Mouse (Mus musculus): ENCODE results near the gene Rfng. TPM values are rescaled to one million over a fixed set of nuclear protein-coding genes. Genes with fewer than 3 reads are reported as not detected.
A peak's percentile ranks its signal among the peaks of the same experiment; 100 is the strongest.
"Not testable (repeated sequence)": the region's sequence is repeated elsewhere in the genome, so short reads cannot be mapped to it uniquely, and the experiment has no call there.

Rfng gene
- total RNA-seq, 1 experiment from 2014 or later, result 21.3 TPM

GRCm38 (mm10) chr11:120773463-120774190, 10.4 kb downstream of the Rfng start:
- no peak for DNase-seq

DNA sequence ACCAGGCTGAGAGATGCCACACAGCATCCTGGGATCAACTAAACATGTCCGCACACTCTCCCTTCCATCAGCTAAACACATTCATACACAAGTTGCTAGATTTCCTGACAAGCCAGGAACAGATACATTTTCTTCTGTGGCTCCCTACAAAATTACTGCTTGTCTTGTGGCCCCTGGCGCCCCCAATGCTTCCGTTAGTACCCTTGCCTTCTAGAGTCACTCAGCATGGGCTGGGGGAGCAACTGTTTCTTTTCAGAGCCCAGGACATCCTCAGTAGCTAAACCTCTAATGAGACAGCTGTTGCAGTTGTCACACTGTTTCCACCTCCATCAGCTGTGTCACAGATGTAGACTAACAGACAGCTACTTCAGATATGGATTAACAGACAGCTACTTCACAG, 11.3 kb downstream of the Rfng start:
- DNase-seq, result no peak

DNA sequence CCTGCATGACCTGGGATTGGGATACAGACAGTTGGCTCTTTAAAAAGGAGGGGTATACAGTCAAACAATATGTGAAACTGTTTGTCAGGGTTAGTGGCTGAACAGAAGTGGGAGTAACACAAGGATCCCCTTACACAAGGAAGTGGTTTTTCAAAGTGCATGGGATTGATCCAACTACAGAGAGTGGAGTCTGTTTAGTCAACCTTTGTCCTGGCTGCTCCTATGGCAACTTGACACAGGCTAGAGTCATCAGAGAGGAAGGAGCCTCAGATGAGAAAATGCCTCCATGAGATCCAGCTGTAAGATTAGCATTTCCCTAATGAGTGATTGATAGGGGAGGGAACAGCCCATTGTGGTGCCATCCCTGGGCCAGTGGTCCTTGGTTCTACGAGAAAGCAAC, 15.8 kb downstream of the Rfng start:
- DNase-seq, result no peak

- not testable (repeated sequence) for DNase-seq
These were observed 17.0 kb downstream of the Rfng start for GRCm38 (mm10) chr11:120767023-120767422.

GRCm38 (mm10) chr11:120763121-120763999, 20.6 kb downstream of the Rfng start:
- not testable (repeated sequence) for DNase-seq

DNA sequence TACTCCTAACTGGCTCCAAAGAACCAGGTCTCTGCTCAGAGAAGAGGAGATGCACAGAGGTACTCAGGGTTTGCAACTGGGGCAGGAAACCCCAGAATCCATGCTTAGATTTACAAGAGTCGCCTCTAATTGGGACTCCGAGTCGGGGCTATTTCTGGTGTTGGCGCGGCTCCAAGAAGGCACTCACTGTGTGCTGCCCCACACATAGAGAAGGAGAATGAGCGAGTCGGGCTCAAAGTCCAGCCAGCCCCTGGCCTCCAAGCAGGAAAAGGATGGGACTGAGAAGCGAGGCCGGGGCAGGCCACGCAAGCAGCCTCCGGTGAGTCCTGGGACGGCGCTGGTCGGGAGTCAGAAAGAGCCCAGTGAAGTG, 21.4 kb downstream of the Rfng start, which contains the start of gene Hmga1b:
Gene Hmga1b (plus strand): TSS at position 123 of the 370 bp plus-strand sequence.
- not testable (repeated sequence) for DNase-seq

DNA sequence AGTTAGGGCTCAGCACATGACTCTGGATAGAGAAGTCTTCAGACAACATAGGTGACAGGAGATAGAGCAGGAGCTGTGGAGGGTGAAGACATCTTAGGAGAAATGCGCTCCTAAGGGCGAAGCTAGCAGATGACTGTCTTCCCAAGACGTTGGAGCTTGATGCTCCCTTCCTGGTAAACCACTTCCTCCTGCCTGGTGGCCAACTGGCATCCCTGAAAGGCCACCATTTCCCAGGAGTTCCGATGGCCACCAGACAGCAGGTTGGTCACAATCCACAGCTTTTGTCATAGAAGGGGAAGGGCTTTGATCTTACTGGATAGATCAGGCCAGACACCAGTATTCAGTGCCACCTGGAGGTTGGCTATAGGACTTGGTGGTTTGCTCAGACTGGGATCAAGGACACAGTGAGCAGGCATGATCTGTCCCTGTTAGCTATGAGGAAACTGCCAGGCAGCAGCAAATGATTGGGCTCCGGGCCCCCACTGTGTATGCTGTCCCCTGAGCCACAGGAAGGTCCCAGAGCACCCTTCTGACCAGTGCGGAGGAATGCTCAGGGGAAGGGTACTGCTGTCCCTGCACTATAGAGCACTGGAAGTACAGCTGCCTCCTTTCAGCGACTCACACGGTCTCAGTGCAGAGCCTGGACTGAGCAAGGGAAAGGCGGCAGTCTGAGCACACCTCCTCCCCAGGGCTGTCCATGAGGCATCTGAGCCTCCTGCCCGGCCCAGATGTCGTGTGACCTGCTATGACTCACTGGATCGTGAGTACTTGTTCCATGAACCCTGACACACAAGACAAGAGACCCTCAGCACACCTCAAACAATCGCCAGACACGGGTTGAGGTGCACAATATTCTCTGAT, 22.0 kb downstream of the Rfng start:
- DNase-seq, result no peak

DNA sequence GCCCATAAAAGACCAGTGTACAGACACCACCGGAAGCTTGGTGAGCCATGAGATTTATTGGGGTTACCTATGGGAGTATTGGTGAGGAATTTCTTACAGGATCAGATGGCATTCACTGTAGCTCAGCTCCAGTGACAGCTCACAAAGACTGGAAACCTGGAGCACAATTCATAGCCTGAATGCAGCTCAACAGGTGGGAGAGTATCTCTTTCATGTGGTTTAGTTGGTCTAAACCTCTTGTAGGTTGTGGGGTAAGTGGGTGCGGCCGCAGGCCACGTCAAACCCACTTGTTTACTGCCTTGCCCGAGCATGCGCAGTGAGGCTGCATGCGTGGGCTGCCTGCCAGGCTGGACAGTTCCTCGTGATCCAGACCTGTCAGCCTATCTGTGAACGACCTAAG, 23.8 kb downstream of the Rfng start:
- no peak for DNase-seq

DNA sequence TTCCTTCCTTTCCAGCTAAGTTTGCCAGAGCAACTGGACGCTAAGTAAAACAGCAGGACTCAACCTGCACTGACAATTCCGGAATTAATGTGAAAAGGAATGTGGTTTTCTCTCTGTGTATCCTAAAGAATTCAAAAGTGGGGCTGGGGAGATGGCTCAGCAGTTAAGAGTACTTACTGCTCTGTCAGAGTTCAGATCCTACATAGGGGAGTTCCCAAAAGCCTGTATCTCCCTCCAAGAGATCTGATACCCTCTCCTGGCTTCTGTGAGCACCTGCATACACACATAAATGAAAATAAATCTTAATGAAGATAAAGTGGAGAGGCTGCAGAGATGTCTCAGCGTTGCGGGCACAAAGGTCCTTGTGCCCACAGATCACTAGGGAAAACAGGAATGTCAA, 32.4 kb downstream of the Rfng start:
- no peak for DNase-seq

DNA sequence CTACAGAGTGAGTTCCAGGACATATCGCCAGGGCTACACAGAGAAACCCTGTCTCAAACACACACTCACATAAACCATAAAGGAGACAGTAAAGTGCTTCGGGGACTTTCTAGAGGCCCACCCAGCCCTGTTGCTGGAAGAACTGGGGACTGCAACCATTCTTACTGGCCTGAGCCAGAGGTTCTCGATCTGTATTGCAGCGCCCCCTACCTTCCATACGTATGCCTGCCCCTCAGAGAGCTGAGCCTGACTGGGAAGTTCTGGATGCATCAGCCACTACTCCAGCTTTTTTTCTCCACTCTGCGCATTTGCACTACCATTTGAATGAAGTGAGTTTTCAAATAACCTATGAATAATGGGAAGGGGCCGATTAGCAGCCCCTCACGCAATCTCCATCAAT, 34.6 kb downstream of the Rfng start:
- DNase-seq, result no peak

GRCm38 (mm10) chr11:120747974-120748373, 36.0 kb downstream of the Rfng start:
- no peak for DNase-seq

- no peak for DNase-seq
These were observed 39.8 kb downstream of the Rfng start for GRCm38 (mm10) chr11:120744121-120744701.

DNA sequence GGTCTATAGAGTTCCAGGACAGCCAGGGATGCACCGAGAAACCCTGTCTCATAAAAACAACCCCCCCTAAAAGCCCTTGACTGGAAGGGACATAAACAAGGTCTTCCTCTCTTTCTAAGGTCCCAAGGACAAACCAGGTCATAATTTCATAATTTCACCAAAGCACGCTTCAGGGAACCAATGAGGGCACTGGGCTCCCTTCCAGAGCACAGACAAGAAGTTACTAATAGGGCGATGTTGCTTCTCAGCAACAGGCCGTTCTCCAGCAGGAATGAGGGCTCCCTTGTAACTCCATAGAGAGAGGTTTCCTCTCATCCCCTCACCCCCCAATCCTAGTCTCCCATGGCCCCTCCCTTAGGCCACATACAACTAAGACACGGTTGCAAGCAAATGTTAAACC, 43.0 kb downstream of the Rfng start:
- peak; percentile 58 for DNase-seq

DNA sequence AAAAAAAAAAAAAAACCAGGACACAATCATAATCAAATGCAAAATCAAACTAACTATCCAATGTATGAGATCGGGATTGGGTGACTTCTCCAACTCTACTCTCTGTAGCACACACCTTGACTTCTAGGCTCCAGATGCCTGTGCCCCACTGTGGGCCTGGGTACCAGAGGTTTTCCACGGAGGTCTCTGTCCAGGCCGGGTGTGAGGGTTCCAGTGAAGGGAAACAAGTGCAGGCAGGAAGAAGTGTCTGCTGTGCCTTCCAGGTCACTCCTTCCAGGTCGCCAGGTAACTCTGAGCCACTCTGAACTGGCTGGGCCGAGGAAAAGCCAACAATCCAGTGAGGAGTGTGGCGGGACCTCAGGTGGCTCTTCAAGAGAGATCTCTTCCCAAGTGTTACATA, 47.6 kb downstream of the Rfng start:
- DNase-seq, result no peak

DNA sequence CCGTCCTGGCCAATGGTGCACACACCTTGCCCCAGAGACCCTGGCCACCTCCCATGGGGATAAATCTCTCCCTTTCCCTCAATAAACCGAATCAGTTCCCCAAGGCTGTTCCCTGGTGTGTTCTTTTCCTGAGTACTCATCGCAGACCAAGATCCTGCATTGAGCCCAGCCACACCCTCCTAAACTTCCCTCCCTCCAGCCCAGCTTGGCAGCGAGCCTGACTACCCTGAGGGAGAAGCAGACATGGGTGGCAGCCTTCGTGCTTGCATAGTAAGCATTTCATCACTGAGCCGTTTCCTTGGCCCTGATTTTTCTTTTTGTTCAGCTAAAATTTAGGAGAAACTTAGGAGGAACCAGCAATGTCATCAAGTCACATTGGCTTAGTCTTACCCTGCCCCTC, 50.5 kb downstream of the Rfng start:
- peak; percentile 69 for DNase-seq

DNA sequence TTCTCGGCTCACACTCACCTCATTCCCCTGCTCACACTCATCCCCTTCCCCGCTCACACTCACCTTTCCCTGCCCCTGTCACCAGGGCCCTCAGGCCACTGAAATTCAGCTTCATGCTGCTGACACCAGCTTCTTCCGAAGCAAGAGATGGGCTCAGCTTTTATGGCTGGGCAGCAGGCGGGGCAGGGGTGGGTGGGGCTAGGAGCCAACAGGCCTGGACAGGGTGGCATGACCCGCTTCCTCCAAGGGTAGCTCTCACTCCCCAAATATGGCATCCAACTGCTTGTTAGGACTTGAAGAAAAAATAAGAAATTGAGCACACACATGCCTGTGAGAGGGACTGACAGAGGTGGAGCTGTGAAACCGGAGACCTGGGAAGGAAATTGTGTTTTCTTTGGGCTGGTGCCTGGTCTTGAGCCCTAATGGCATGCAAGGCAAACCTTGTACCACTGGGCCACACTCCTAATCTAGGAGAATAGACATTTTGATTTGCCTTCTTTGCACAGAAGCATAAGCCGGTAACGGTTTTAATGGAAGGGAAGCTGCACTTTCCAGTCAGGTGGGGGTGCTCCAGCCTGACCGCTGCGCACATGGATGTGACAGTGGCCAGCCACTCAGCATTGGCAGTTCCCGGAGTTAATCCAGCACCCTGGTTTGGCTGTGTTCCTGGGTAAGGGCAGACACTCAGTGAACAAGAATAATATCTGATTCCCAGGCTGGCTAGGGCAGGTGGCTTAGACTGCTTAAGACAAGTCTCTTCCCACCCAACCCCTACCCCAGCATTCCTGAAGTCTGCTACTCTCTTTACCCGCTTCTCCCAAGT, 51.9 kb downstream of the Rfng start, which contains the start of gene Cbr2:
Gene Cbr2 (minus strand): TSS at position 257 of the 823 bp plus-strand sequence.
- no peak for DNase-seq

GRCm38 (mm10) chr11:120731395-120731794, 52.6 kb downstream of the Rfng start:
- DNase-seq, result no peak
